Mouse (Mus musculus): ENCODE results near the gene Mrpl42.

The Mrpl42 gene

DNA sequence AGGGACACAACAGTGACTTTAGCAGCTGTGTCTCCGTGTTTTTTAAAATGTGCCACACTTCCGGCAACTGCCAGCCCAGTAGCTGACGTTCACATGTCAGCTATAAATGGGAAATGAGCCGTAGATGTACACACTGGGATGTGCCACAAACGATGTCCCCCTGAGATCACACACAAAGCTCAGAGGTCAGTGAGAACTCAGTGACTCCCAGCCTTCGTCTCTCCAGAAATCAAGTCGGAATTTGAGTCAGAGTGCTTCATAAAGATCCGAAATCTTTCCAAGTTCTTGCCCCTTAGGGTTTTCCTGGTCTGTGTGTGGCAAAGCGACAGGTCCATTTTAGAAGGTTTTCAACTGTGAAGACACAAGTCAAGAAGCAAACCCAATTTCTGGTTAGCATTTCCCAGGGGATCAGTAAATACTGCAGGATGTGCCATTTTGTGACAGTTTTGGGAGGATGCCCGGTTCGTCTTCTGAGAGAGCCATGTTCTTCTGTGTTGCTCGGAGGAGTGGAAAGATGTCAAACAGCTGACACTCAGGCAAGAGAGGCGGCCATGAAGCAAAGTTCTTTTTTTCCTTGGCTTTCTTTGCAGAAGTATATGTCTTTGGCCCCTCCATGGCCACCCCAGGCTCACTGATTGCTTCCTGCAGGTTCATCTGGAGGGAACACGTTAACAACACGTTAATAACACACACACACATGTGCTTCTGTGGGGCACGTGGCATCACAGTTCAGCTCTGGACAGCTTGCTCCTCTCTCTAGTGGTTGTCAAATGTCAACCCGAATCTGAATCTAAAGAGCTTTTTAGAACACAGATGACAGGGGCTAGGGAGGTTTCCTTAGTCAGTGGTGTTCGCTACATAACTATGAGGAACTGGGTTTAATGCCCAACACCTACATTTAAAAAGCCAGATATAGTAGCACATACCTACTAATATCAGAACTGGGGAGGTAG lies 56.4 kb downstream of the Mrpl42 start:
- 0 out of 2 replicates have a peak, but pooled peaks cover 5% of the 10 kb centered on the region for H3K27me3 ChIP-seq (ENCODE audit: insufficient read depth, low read length)
- TF ChIP-seq CTCF (conservative IDR thresholded peaks at IDR 0.05; ENCODE audit: low read length): no peak
- TF ChIP-seq NANOG (IDR thresholded peaks at IDR 0.05; ENCODE audit: borderline replicate concordance, low read length): no peak
- no peak for TF ChIP-seq POU5F1 (IDR thresholded peaks at IDR 0.05; ENCODE audit: borderline replicate concordance, low read length)
- H3K4me3 ChIP-seq (replicated peaks; ENCODE audit: low read length): no peak overlapping the region
- no peaks in the 10 kb centered on the region for H3K9me3 ChIP-seq (ENCODE audit: low read length)
- peaks cover 33% of the 10 kb centered on the region for H3K36me3 ChIP-seq (ENCODE audit: insufficient read depth, low read length)
- H3K4me1 ChIP-seq (replicated peaks; ENCODE audit: low read depth, low read length): peaks cover 3% of the 10 kb centered on the region

DNA sequence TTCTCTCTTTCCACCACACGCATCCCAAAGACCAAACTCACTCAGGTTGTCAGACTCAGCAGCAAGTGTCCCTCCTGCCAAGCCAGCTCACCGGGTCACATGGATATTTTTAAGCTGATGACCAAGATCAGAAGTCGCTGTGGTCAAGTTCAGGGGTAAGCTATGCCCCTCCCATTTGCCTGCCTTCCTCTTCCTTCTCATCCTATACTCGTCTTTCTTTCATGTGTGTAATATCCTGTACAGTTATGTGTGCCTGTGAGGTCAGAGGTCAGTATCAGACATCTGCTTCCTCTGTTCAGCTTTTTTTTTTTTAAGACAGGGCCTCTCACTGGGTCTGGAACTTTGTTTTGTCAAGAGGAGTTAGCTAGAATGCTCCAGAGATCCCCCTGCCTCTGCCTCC lies 59.4 kb downstream of the Mrpl42 start:
- TF ChIP-seq POU5F1 (IDR thresholded peaks at IDR 0.05; ENCODE audit: borderline replicate concordance, low read length): no peak
- TF ChIP-seq CTCF (conservative IDR thresholded peaks at IDR 0.05; ENCODE audit: low read length): no peak
- no peak for TF ChIP-seq NANOG (IDR thresholded peaks at IDR 0.05; ENCODE audit: borderline replicate concordance, low read length)
- Histone ChIP-seq H3K4me3 (replicated peaks; ENCODE audit: low read length) (no peak overlapping the region), H3K9me3 (ENCODE audit: low read length) (no peaks in the 10 kb centered on the region), H3K4me1 (replicated peaks; ENCODE audit: low read depth, low read length) (peaks cover 18% of the 10 kb centered on the region), H3K27me3 (ENCODE audit: insufficient read depth, low read length) (0 out of 2 replicates have a peak, but pooled peaks cover 5% of the 10 kb centered on the region), H3K36me3 (ENCODE audit: insufficient read depth, low read length) (peaks cover 29% of the 10 kb centered on the region)

GRCm38 (mm10) chr10:95440566-95440965 lies 61.2 kb downstream of the Mrpl42 start:
- Histone ChIP-seq H3K9me3 (ENCODE audit: low read length) (no peaks in the 10 kb centered on the region), H3K4me3 (replicated peaks; ENCODE audit: low read length) (no peak overlapping the region), H3K4me1 (replicated peaks; ENCODE audit: low read depth, low read length) (peaks cover 18% of the 10 kb centered on the region), H3K36me3 (ENCODE audit: insufficient read depth, low read length) (peaks cover 27% of the 10 kb centered on the region), H3K27me3 (ENCODE audit: insufficient read depth, low read length) (0 out of 2 replicates have a peak, but pooled peaks cover 5% of the 10 kb centered on the region)
- TF ChIP-seq NANOG (IDR thresholded peaks at IDR 0.05; ENCODE audit: borderline replicate concordance, low read length): no peak
- 0 out of 2 replicates have a peak, but pooled peaks have one; percentile 5 for TF ChIP-seq CTCF (conservative IDR thresholded peaks at IDR 0.05; ENCODE audit: low read length)
- TF ChIP-seq POU5F1 (IDR thresholded peaks at IDR 0.05; ENCODE audit: borderline replicate concordance, low read length): no peak

DNA sequence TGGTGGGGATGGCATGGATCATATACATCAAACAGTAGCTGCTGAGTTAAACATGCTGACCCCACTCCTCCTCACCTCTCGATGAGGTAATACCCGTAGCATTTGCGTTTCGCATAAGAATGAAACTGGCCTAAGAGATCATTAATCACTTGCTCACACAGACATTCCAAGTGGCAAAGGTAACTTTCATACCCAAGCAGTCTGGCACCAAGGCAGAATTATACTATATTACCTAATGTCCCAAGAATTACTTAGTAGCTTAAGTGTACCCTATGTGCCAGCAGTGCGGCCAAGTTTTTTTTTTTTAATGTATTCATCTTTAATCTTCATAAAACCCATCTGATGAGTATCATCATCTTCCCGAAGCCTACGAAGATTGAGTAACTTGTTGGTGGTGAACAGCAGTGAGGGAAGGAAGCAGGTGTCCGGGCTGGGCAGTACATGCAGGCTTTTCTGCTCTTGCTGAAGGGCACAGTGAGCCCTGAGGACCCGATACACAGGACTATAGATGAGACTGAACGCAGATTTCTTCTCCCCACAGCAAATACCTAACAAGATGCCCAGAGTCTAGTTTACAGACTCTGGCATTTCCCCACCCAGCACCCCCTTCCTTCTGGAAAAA lies 61.9 kb downstream of the Mrpl42 start:
- Histone ChIP-seq H3K36me3 (ENCODE audit: insufficient read depth, low read length) (peaks cover 20% of the 10 kb centered on the region), H3K27me3 (ENCODE audit: insufficient read depth, low read length) (no peaks in the 10 kb centered on the region), H3K9me3 (ENCODE audit: low read length) (no peaks in the 10 kb centered on the region), H3K4me1 (replicated peaks; ENCODE audit: low read depth, low read length) (peaks cover 18% of the 10 kb centered on the region), H3K4me3 (replicated peaks; ENCODE audit: low read length) (no peak overlapping the region)
- no peak for TF ChIP-seq NANOG (IDR thresholded peaks at IDR 0.05; ENCODE audit: borderline replicate concordance, low read length)
- TF ChIP-seq CTCF (conservative IDR thresholded peaks at IDR 0.05; ENCODE audit: low read length): no peak
- TF ChIP-seq POU5F1 (IDR thresholded peaks at IDR 0.05; ENCODE audit: borderline replicate concordance, low read length): no peak

- H3K9me3 ChIP-seq (ENCODE audit: low read length): no peaks in the 10 kb centered on the region
- no peaks in the 10 kb centered on the region for H3K27me3 ChIP-seq (ENCODE audit: insufficient read depth, low read length)
- no peak for TF ChIP-seq CTCF (conservative IDR thresholded peaks at IDR 0.05; ENCODE audit: low read length)
- TF ChIP-seq POU5F1 (IDR thresholded peaks at IDR 0.05; ENCODE audit: borderline replicate concordance, low read length): no peak
- TF ChIP-seq NANOG (IDR thresholded peaks at IDR 0.05; ENCODE audit: borderline replicate concordance, low read length): no peak
- H3K4me3 ChIP-seq (replicated peaks; ENCODE audit: low read length): no peak overlapping the region
- peaks cover 18% of the 10 kb centered on the region for H3K4me1 ChIP-seq (replicated peaks; ENCODE audit: low read depth, low read length)
- H3K36me3 ChIP-seq (ENCODE audit: insufficient read depth, low read length): peaks cover 12% of the 10 kb centered on the region
Observed at GRCm38 (mm10) chr10:95438941-95439340, 62.8 kb downstream of the Mrpl42 start.

All from E14TG2a.4 (cell line).